Mouse (Mus musculus): ENCODE results near the gene Zscan2.

GRCm38 (mm10) chr7:80860729-80861274 is at the start of gene Zscan2:
- no peak for TF ChIP-seq CTCF (conservative IDR thresholded peaks at IDR 0.05; ENCODE audit: low read length)
- no peak for TF ChIP-seq NANOG (IDR thresholded peaks at IDR 0.05; ENCODE audit: borderline replicate concordance, low read length)
